Mouse (Mus musculus): ENCODE results near the gene Stk40.
"Not testable (repeated sequence)": the region's sequence is repeated elsewhere in the genome, so short reads cannot be mapped to it uniquely, and the experiment has no call there.

Gene Stk40

DNA sequence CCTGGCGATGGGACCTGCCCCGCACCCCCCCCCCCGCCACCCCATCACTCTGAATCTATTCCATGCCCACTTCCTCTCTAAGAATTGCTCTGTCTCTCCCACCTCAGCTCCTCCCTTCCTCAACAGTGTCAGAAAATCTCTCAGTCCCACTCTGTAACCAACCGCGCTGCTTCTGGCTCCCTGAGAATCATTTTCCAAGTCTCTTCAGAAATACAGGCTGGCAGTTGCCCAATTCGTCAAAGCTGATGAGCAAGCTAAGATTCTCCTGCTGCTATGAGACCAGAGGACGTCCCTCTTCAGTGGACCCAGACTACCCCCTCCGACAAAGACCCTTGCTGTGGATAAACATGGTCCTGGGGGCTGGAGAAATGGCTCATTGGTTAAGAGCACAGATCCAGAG lies 55.7 kb downstream of the Stk40 start:
- no peak for DNase-seq

DNA sequence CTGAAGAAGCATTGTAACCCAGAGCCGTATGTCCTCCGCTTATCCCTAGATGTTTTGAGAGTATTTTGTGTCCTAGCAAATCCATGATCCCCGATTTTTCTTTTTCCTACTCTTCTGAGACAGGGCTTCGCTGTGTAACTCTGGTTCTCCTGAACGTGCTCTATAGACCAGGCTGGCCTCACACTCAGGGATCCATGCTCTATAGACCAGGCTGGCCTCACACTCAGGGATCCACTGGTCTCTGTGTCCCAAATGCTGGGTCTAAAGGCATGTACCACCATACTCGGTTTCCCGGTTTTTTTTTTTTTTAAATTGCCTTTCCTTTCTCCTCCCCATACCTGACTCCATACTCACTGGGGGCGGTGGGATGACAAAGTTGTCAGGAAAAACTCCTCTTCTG lies 57.2 kb downstream of the Stk40 start:
- DNase-seq = no peak

DNA sequence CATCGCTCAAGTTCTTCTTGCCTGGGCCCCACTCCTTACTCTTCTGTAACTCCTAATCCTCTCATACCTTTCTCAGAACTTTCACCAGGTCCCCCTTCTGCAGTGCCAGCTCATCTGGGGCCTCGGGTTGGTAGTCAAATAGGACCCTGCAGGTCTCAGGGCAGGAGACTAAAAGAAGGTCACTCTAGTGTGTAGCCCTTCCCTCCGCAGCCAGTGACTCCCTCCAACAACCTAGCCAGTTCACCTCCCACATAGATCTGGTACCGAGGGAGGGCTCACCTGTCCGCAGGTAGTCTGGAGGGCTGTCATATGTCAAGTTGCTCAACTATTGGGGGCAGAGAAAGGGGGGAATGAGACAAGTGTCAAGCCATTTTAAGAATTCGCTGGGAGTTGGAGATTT lies 57.7 kb downstream of the Stk40 start:
- DNase-seq = no peak

DNA sequence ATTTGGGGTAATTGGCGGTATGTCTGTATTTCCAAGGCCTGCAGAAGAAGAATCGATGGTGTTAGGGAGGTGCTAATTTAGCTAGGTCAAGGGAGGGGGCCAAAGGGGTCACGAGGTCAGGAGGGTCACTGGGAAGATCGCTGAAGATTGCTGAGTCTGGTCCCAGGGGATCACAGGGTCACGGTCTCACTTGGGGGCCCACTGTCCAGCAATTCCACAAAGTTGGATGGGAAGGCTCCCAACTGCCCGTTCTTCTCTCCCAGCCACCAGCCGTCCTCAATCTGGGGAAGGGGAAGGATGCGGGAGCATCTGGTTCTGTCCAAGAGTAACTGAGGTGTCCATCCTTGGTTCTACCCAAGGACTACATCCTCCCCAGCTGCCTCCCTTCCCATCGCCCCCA lies 58.2 kb downstream of the Stk40 start:
- DNase-seq = no peak

DNA sequence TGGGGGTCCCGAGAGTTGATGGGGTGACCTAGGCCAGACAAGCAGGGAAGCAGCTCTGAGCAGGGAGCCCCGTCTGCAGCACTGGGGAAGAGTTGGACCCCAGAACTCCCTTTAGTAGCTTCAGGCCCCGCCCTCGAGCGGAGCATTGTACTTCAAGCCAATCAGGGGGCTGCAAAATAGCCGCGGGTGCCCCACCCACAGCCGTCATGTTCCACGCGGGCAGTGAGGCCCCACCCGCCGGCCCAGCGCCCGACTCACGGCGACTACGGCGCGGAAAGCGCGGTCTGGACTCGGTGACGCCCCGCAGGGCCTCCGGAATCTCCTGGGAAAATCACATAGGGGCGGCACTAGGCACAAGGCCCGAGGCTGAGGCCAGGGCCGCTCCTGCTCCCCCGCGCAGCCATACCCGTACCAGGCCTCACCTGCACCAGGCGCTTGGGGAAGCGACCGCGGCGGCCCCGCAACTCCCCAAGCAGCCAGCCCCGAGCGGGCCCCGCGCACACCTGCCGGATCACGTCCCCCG lies 58.8 kb downstream of the Stk40 start:
- DNase-seq = peak; percentile 84

DNA sequence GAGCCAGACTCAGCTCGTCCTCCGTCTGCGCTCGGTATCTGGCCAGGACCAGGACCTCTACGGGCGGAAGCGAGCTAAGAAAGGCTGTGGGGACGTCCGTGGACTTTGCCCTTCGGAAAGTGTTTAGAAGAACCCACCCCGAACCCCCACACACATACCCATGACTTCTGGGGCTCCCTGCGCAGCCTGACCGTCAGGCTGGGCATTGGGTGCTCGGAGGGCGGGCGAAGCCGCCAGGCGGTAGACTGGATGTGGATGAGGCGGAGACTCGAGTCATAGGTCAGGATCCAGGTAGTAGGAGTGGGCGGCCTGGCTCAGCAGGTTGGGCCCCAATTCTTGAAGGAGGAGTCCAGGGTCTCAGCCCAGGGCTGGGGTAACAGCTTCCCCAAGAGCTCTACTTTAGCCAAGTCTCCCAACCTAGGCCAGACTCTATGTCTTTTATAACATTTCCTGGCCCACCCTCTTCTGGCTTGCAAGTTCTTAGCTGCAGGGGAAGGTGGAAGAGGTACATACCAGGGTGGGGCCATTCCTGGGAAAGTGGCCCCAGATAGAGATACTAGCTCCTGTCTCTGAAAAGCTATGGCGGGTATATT lies 59.4 kb downstream of the Stk40 start, which contains the start of gene Sh3d21:
Sh3d21 (minus strand) TSS at position 425 of the 593 bp plus-strand sequence.
- DNase-seq = no peak

DNA sequence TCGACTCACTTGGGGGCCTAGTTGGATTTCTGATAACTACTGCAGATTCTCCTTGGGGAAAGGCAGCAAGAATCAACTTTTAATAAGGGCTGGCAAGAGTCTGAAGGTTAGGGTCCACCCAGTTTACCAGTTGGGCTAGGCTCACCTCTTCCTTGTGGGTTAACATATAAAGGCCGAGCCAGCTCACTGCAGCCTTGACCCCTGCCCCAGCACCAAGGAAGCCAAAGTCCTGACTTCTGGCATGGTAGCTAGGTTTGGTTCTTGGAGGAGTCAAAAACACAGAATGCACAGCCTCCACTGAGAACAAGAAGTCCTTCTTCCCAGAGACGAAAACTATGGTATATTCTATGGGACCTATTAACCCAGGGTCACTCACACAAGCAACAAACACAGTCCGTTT lies 59.9 kb downstream of the Stk40 start:
- DNase-seq = no peak

DNA sequence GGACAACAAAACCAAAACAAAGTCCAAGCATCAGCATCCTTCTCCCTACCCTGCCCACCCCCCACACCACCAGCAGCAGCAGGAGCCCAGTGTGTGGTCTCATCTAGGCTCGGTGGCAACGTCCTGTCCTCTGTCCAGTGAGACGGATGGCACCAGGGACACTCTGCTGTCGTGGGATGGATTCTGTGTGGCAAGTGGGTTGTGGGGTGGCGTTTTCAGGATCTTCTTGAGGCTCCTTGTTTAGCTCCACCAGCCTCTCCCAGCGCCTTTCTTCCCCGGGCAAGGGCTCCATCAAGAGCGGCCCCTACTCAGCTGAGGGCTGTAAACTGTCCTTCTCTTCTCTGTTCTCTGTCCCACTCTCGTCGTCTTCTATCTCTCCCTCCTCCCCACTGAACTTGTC lies 61.3 kb downstream of the Stk40 start:
- DNase-seq = not testable (repeated sequence)

DNA sequence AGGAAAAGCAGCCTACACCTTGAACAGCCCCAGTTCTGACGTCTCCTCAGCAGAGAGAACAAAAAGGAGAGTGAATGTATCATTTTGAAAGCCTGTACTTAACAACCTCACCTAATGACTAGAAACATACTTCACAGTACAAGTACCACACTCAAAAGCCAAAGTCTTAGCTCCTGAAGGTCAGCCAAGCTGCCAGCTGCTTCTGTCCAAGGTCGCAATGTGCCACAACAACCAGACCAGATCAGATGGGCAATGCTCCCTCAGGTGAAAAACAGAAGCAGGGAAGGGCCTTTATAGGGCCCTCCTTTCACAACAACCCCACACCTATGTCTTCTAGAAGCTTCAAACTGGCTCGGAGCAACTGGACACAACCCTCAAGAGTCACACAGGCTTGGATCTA lies 62.3 kb downstream of the Stk40 start:
- DNase-seq = no peak

DNA sequence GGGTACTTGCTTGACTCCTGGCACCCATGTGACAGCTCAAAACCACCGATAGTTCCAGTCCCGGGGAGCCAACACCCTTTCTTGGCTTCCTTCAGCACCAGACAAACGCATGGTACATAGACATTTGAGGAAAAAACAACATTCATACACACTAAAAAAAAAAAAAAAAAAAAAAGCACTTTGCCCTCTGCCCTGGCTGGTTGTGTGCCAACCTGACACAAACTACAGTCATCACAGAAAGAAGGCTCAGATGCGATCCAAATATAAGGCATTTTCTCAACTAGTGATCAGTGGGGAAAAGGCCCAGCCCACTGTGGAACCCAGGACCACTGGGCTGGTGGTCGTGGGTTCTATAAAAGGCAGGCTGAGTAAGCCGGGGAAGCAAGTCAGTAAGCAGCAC lies 65.1 kb downstream of the Stk40 start:
- no peak for DNase-seq

DNA sequence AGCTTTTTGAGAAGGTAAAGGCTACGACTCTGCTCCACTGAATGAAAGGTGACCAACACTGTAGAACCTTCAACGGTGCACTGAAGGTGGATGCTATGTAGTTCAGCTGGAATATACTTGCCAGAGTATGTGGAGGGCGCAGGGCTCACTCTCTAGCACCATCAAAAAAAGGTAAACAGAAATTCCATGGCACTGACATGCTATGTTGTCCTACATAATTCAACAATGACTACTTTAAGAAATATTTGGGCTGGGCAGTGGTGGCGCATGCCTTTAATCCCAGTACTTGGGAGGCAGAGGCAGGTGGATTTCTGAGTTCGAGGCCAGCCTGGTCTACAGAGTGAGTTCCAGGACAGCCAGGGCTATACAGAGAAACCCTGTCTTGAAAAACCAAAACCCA lies 67.0 kb downstream of the Stk40 start:
- DNase-seq = not testable (repeated sequence)

DNA sequence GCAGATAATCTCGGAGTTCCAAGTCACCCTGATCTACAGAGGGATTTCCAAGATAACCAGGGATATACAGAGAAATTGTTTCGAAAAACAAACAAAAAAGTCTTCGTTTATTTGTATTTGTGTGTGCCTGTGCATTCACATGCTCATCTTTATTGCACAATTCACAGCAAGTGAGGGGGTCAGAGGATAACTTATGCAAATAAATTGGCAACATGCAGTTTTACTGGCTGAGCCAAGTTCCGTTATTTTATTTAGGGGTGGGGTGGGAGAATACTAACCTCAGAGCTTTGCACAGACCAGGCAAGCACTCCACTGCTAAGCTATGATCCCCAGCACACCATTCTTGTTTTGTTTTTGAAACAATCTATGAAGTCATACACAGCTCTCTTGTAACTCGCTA lies 70.0 kb downstream of the Stk40 start:
- no peak for DNase-seq

DNA sequence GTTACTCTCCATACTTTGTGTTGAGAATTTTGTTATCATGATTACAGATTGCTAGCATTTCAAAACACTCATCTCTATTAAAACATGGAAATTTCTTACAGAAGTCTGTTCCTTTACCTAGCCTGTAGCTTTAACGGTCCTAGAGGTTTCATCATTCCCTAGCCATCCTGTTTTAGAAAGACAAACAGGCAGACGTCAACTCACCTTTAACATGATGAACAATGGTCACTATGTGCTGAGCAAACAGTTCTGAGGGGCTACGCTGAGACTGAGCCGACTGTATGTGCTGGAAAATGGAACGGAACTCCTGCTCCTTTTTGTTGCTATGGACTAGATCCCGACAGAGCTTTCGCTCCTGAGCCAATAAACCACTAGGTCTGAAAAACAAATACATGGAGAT lies 72.2 kb downstream of the Stk40 start:
- DNase-seq = not testable (repeated sequence)

DNA sequence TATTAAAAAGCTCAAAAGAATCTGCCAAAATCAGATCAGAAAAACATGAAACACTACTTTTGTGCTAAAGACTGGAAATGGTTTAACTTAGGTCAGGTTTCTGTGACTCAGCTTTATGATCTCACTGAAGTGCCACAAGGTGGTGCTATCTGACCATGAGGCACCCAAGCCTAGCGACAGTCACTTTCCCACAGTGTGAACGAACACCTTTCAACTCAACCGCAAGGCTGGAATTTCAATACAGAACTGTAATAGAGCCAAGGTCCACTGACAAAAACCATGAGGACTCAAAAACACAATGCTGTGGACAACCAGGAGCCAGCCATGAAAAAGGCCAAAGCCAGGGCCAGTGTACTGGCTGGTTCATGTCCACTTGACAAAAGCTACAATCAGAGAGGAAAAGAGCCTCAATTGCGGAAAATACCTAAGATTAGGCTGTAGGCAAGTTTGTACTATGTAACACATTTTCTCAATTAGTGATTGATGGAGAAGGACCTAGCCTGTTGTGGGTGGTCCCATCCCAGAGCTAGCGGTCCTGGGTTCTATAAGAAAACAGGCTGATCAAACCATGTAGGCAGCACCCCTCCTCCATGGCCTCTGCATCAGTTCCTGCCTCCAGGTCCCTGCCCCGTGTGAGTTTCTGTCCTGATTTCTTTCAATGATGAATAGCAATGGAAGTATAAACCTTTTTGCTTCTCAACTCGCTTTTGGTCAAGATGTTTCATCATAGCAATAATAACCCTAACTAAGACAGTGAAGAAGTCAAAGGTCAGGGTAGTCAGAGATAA lies 77.6 kb downstream of the Stk40 start:
- DNase-seq = peak; percentile 45

DNA sequence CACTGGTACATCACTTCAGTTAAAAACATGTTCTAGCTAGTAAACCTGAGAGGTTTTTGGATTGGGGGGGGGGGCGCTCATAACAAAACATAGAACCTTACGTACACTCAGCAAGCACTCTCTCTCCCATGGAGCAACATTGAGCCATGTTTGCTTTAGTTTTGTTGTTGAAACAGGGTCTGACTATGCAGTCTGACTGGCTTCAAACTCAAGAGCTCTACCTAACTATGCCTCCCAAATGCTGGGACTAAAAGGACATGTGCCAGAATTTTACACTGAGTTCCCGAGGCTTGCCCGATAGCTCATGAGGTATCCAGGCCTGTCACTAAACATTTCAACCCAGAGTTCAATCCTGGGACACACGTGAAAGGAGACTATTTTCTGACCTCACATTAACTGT lies 79.3 kb downstream of the Stk40 start:
- DNase-seq = no peak

DNA sequence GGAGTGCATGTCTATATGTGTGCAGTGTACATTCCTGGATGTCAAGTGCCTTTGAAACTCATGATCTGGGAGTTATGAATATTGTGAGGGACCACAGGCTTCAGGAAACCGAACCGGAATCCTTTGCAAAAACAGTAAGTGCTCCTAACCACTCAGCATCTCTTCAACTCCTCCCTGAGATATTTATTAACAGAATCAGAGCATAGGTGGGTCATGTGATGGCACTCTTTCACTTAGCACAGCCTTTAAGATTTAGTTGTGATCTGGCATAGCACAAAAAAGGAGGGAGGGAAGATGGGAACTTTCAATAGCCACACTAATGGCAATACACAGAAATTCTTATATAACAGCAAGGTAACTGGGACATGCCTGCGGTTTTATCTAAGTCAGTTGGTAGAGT lies 83.3 kb downstream of the Stk40 start:
- no peak for DNase-seq

All from right cerebral cortex, adult 18-20 months (tissue).